Mouse (Mus musculus) stomach, embryonic 14.5 days (tissue): Measurements from ENCODE around the gene Slc35d1. TPM values are rescaled to one million over a fixed set of nuclear protein-coding genes. Genes with fewer than 3 reads are reported as not detected.
A peak's percentile ranks its signal among the peaks of the same experiment; 100 is the strongest.
"Not testable (repeated sequence)": the region's sequence is repeated elsewhere in the genome, so short reads cannot be mapped to it uniquely, and the experiment has no call there.

Experiments
- ATAC-seq: fragments of 200-750 bp; cut with Nextera tagmentation; 2 replicates; pipeline ENCODE4 v1.8.0; 2017; ENCODE audit warnings: low read depth, moderate TSS enrichment; ENCODE audit not compliant: insufficient number of reproducible peaks, insufficient read depth, low FRiP score
- H3K27ac ChIP-seq: fragments of 300-500 bp; sonication (generic); 2 replicates; pipeline ENCODE4 v1.5.1; 2014; ENCODE audit warnings: mild to moderate bottlenecking, low read length, moderate library complexity, mixed read lengths
- H3K27me3 ChIP-seq: fragments of 300-500 bp; sonication (generic); 2 replicates; pipeline ENCODE4 v1.6.1; 2014; ENCODE audit warnings: low read length, control low read depth, mixed read lengths; ENCODE audit not compliant: control insufficient read depth, insufficient read depth
- H3K36me3 ChIP-seq: fragments of 300-500 bp; sonication (generic); 2 replicates; pipeline ENCODE4 v1.6.1; 2014; ENCODE audit warnings: mild to moderate bottlenecking, control low read depth, low read length, moderate library complexity, mixed read lengths; ENCODE audit not compliant: control insufficient read depth, insufficient read depth
- H3K4me1 ChIP-seq: fragments of 300-500 bp; sonication (generic); 2 replicates; pipeline ENCODE4 v1.6.1; 2014; ENCODE audit warnings: low read length, control low read depth, mixed read lengths; ENCODE audit not compliant: control insufficient read depth, insufficient read depth
- H3K4me2 ChIP-seq: fragments of 300-500 bp; sonication (generic); replicated peaks from 2 replicates; pipeline ENCODE4 v1.6.1; 2014; ENCODE audit warnings: low read depth, low read length, control low read depth
- H3K4me3 ChIP-seq: fragments of 300-500 bp; sonication (generic); 2 replicates; pipeline ENCODE4 v1.5.1; 2014; ENCODE audit warnings: low read depth, low read length, control low read depth
- H3K9ac ChIP-seq: fragments of 300-500 bp; sonication (generic); replicated peaks from 2 replicates; pipeline ENCODE4 v1.6.1; 2014; ENCODE audit warnings: low read depth, mild to moderate bottlenecking, control low read depth, low read length, moderate library complexity, mixed read lengths
- H3K9me3 ChIP-seq: fragments of 300-500 bp; sonication (generic); 2 replicates; pipeline ENCODE4 v1.6.1; 2016; ENCODE audit warnings: low read depth, low read length, control low read depth; ENCODE audit not compliant: control insufficient read depth
- WGBS: fragments of 180-500 bp; shearing (Covaris S2); extraction: QIAGEN DNeasy Blood & Tissue Kit; methylation state at CpG from one replicate; pipeline ENCODE4 v1.1.7; 2014; 5-methylcytosine and 5-hydroxymethylcytosine counted together
- polyA plus RNA-seq: library from polyadenylated mRNA; unstranded; fragments of >200 nt; fragmentation: Nextera tagmentation; extraction: Ambion mirVana; gene quantifications from 2 replicates; pipeline ENCODE4 v1.2.1, GENCODE M21; 2014

The Slc35d1 gene
- polyA plus RNA-seq, 1 experiment from 2014 or later: 10.6 TPM

DNA sequence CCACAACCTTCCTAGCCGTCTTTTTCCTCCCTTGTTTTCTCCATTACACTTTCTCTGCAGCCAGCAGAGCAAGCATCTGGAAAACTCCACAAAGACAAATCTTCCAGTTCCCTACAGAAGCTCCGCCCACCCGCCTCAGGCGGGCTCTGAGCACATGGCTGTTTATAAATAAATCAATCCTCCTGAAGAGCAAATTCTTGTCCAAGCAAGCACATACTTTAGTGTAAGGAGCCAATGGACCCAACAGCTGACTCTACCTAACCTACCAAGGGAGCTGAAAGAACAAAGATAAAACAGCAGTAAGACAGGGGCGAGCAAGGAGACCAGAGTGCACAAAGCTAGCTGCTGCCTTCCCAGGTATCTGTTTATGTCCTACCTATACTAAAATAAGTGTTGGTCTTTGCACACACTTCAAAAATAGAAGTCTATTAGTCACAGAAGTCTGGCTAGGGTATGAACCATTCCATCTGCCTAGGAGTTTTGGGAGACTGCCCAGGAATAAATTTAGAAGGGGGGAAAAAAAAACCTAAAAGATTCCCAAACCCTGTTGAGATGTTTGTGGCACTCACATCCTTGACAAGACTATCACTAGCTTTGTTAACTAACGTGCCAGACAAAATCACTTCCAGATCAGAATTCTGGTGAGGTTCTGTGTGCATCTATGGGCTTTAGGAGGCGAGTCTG is 36.2 kb downstream of the Slc35d1 start:
- no peak; the same call in 1 of the 2 replicates for ATAC-seq
- H3K36me3 ChIP-seq: peaks cover 9% of the 10 kb centered on the region
- no peak overlapping the region for H3K4me2 ChIP-seq
- H3K27me3 ChIP-seq: no peaks in the 10 kb centered on the region
- peaks cover 14% of the 10 kb centered on the region; the same call in 1 of the 2 replicates for H3K4me1 ChIP-seq
- H3K4me3 ChIP-seq: no peak overlapping the region
- no peaks in the 10 kb centered on the region for H3K9me3 ChIP-seq
- no peak overlapping the region for H3K9ac ChIP-seq
- peak overlapping the region; percentile 81 for H3K27ac ChIP-seq
- WGBS: 53% methylated on average over 7 of the region's 7 CpGs

GRCm38 (mm10) chr4:103177681-103178080 is 37.3 kb downstream of the Slc35d1 start:
- no peak overlapping the region for H3K9ac ChIP-seq
- WGBS: 73% methylated on average over 1 of the region's 1 CpGs
- H3K4me2 ChIP-seq: no peak overlapping the region
- H3K4me1 ChIP-seq: peaks cover 14% of the 10 kb centered on the region; the same call in 1 of the 2 replicates
- H3K36me3 ChIP-seq: peaks cover 5% of the 10 kb centered on the region; the same call in 1 of the 2 replicates
- no peak for ATAC-seq
- no peaks in the 10 kb centered on the region for H3K27me3 ChIP-seq
- no peak overlapping the region for H3K27ac ChIP-seq
- H3K4me3 ChIP-seq: no peak overlapping the region
- no peaks in the 10 kb centered on the region for H3K9me3 ChIP-seq

DNA sequence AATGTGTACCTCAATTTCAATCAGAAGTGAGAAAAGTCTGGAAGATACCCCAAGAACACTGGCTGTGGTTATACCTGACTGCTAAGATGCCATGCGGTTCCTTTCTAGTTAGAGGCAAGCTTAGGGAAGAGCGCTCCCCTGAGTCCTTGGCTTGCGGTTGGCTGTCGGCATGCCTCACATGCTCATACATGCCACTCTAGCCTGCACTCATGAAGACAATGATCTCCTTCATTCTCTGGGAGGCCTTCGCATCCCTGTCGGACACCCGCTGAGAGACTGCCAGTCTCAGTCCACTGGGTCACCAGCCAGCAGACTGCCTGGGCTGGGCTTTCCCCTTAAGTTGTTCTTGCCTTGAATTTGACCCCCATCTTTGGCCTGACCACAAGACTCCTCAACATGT is 41.0 kb downstream of the Slc35d1 start:
- no peaks in the 10 kb centered on the region for H3K9me3 ChIP-seq
- no peak for ATAC-seq
- no peak overlapping the region for H3K27ac ChIP-seq
- no peak overlapping the region for H3K4me3 ChIP-seq
- H3K4me2 ChIP-seq: no peak overlapping the region
- 81% methylated on average over 7 of the region's 7 CpGs for WGBS
- H3K36me3 ChIP-seq: peaks cover 8% of the 10 kb centered on the region; the same call in 1 of the 2 replicates
- no peaks in the 10 kb centered on the region for H3K27me3 ChIP-seq
- no peak overlapping the region for H3K9ac ChIP-seq
- 0 out of 2 replicates have a peak, but pooled peaks cover 8% of the 10 kb centered on the region for H3K4me1 ChIP-seq

GRCm38 (mm10) chr4:103173507-103173906 is 41.5 kb downstream of the Slc35d1 start:
- Histone ChIP-seq H3K4me1 (0 out of 2 replicates have a peak, but pooled peaks cover 4% of the 10 kb centered on the region), H3K27ac (no peak overlapping the region), H3K9me3 (no peaks in the 10 kb centered on the region), H3K36me3 (peaks cover 8% of the 10 kb centered on the region; the same call in 1 of the 2 replicates), H3K9ac (no peak overlapping the region), H3K27me3 (no peaks in the 10 kb centered on the region), H3K4me3 (no peak overlapping the region), H3K4me2 (no peak overlapping the region)
- 64% methylated on average over 6 of the region's 6 CpGs for WGBS
- no peak for ATAC-seq

- H3K4me2 ChIP-seq: no peak overlapping the region
- no peaks in the 10 kb centered on the region for H3K27me3 ChIP-seq
- H3K4me1 ChIP-seq: no peaks in the 10 kb centered on the region
- H3K9ac ChIP-seq: no peak overlapping the region
- H3K27ac ChIP-seq: no peak overlapping the region
- no peak for ATAC-seq
- 98% methylated on average over 3 of the region's 3 CpGs for WGBS
- no peaks in the 10 kb centered on the region; the same call in 1 of the 2 replicates for H3K9me3 ChIP-seq
- no peak overlapping the region for H3K4me3 ChIP-seq
- H3K36me3 ChIP-seq: peaks cover 8% of the 10 kb centered on the region; the same call in 1 of the 2 replicates
Observed at GRCm38 (mm10) chr4:103171256-103171655, 43.7 kb downstream of the Slc35d1 start.

DNA sequence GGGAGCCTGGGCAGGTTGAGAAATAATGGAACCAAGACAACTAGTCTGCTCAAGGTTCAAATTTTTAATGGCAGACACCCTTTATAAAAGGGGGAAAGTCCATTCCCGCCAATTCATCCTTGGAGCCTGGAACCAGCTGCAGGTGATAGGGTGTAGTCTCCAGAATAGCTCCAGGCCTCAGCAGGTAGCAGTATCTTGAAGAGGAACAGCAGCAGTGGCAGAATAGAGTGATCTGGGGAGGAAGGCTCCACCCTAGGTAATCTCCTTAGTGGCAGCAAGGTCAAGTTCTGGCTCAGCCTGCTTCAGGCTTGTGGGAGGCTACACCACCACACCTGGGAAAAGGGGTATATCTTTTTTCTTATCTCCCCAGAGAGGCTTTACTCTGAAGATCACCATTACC is 48.8 kb downstream of the Slc35d1 start:
- not testable (repeated sequence) for H3K27ac ChIP-seq, H3K27me3 ChIP-seq, ATAC-seq, H3K9me3 ChIP-seq, H3K4me1 ChIP-seq, H3K9ac ChIP-seq, H3K4me2 ChIP-seq, H3K4me3 ChIP-seq
- peaks cover 25% of the 10 kb centered on the region for H3K36me3 ChIP-seq
- 89% methylated on average over 1 of the region's 1 CpGs for WGBS

DNA sequence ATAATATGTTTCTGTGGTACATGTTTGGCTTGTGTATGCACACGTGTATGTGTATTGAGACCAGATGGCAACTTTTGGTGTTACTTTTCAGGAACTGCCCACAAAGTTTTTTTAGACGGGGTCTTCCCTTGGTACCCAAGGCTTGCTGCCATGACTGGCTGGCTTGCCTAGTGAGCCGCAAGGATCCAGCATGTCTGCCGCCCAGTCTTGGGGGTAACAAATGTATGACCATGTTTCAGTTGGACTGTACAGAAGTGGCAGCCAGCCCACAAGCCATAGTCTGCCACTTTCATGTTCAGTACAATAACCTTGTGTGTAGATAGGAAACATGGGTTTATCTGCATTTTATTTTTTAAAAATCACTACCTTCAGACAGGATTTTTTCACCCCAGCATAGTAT is 56.2 kb downstream of the Slc35d1 start:
- no peaks in the 10 kb centered on the region for H3K9me3 ChIP-seq
- H3K36me3 ChIP-seq: peaks cover 68% of the 10 kb centered on the region
- H3K27me3 ChIP-seq: no peaks in the 10 kb centered on the region
- H3K4me3 ChIP-seq: no peak overlapping the region
- H3K4me1 ChIP-seq: no peaks in the 10 kb centered on the region
- 92% methylated on average over 4 of the region's 4 CpGs for WGBS
- ATAC-seq: no peak
- no peak overlapping the region for H3K9ac ChIP-seq
- H3K27ac ChIP-seq: no peak overlapping the region
- H3K4me2 ChIP-seq: no peak overlapping the region

DNA sequence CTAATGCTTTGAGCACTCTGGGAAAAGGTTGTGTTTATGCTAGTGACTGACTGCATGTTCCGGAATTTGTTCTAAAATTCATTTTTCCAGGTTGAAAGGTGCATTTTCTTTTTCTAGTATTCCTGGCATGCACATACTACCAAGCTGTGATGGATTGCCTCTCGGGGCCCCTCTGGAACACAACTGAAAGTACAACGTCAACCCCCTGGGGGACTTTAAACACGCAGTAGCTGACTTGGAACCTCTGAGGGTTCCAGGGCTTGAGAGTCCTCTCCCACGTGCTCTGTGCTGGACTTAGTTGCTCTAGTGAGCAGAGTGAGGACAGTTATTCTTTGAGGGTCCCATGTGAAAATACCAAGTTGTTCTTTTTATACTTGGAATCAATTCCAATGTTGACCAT is 63.0 kb downstream of the Slc35d1 start:
- Histone ChIP-seq H3K4me1 (no peaks in the 10 kb centered on the region), H3K4me3 (no peak overlapping the region), H3K27ac (no peak overlapping the region), H3K9ac (no peak overlapping the region), H3K9me3 (no peaks in the 10 kb centered on the region), H3K27me3 (no peaks in the 10 kb centered on the region), H3K36me3 (peaks cover 72% of the 10 kb centered on the region), H3K4me2 (no peak overlapping the region)
- no peak for ATAC-seq
- WGBS: 88% methylated on average over 5 of the region's 5 CpGs

DNA sequence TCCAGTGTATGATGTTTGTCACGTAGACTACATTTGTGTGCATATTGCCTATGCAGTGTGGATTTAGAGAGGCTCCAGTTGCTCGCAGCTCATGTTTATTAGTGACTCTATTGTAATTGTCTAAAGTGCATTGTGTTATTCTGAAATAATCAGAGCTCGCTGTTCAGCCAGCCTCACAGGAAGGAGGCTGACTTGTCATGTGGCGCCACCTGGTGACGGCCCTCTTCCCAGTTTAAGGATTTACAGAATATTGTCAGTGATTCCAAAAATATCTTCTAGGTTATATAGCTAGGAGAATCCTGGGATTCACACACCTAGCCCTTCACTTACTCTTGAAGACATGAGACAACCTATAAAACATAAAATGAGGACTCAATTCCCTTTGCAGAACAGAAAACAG is 68.6 kb downstream of the Slc35d1 start:
- Histone ChIP-seq H3K9ac (no peak overlapping the region), H3K27ac (no peak overlapping the region), H3K9me3 (no peaks in the 10 kb centered on the region), H3K36me3 (peaks cover 46% of the 10 kb centered on the region), H3K4me3 (no peak overlapping the region), H3K27me3 (no peaks in the 10 kb centered on the region), H3K4me2 (no peak overlapping the region), H3K4me1 (no peaks in the 10 kb centered on the region)
- WGBS: 41% methylated on average over 5 of the region's 5 CpGs
- ATAC-seq: no peak
